Mouse (Mus musculus): ENCODE measurements around the gene Kif17. TPM values are rescaled to one million over a fixed set of nuclear protein-coding genes. Genes with fewer than 3 reads are reported as not detected.
A peak's percentile ranks its signal among the peaks of the same experiment; 100 is the strongest.

Kif17 gene
- total RNA-seq, 2 experiments from 2014 or later: 2.8 to 3.6 TPM

DNA sequence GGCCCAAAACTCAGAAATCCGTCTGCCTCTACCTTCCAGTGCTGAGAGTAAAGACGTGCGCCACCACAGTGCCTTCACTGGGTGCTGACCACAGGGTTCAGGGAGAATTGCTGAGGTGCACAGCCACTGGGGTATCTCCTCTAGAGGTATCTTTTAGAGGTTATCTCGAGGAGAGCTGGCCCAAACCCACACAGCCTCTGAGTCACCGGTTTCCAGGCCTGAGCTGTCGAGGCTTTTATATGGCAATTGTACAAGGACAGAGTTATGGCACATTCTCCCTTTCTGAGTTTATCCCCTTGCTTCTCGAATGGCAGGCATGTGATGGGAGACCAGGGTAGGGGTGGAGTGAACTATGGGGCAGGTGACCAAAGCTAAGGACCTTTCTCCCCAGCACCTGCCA is 8.4 kb downstream of the Kif17 start:
- DNase-seq (ENCODE audit: low spot score in 2 of 2): no peak

DNA sequence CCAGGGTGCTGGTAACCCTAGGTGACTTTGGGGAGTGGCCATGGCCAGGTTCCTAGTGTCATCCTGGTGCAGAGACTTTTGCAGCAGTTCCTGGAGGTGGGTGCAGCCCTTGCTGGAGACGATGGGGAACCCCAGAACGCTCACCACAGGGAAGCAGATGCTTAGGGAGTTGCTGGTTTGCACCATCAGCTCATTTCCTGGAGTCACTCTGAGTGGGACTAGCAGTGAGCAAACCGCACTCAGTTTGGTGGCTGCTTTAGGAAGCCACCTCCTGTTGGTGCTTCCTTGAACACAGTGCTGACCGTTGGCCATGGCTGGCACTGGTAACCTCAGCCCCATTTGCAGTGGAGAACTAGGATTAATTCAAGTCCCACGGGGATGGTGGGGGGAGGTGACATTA is 9.2 kb downstream of the Kif17 start:
- no peak for DNase-seq (ENCODE audit: low spot score in 2 of 2)

DNA sequence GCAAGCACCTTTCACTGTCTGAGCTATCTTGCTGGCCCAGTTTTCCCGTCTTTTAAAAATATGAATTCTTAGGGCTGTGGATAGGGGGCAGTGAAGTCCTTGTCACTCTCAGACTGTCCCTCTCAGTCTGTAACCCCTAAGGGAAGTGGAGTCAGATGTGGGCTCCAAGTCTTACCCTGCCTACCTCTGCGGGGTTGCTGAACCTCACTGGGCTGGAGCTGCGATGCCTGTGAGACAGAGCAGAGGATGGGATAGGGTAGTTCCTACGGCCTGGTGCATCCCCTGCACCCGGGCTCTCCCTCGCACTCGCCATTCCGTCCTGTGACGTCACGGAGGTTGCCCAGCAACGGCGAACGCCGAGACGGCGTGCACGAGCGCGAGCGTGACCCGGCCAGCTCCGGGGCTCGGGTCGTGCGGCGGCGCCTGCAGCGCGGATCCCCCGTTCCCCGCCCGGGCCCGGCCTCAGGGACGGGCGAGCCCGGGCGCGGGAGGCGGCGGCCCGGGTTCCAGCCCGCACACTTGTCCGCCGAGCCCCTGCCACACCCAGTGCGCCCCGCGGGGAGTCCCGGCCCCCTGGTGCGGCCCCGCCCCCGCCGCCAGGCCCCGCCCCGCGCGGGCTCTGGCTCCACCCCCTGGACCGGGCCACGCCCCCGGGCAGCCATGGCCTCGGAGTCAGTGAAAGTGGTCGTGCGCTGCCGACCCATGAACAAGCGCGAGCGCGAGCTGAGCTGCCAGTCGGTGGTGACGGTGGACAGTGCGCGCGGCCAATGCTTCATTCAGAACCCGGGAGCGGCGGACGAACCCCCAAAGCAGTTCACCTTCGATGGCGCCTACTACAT is 11.8 kb downstream of the Kif17 start:
- DNase-seq (ENCODE audit: low spot score in 2 of 2): peak; percentile 86 to 90

DNA sequence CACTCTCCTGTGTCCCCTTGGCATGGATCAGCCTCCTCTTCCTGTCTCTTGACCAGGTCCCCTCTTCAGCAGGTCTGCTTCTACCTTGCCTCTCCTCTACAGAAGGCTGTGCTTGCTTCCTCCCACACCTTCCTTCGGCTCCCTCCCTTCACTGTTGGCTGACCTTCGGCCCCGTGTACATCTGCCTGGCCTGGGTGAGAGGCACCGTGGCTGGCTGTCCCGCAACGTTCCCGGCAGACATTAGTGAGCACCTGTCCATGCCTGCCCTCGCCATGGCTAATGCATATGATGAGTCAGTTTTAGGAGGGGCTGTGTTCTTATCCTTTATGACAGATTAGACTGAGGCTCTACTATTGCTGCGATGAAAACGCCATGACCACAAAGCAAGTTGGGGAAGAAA is 17.6 kb downstream of the Kif17 start:
- no peak for DNase-seq (ENCODE audit: low spot score in 2 of 2)

DNA sequence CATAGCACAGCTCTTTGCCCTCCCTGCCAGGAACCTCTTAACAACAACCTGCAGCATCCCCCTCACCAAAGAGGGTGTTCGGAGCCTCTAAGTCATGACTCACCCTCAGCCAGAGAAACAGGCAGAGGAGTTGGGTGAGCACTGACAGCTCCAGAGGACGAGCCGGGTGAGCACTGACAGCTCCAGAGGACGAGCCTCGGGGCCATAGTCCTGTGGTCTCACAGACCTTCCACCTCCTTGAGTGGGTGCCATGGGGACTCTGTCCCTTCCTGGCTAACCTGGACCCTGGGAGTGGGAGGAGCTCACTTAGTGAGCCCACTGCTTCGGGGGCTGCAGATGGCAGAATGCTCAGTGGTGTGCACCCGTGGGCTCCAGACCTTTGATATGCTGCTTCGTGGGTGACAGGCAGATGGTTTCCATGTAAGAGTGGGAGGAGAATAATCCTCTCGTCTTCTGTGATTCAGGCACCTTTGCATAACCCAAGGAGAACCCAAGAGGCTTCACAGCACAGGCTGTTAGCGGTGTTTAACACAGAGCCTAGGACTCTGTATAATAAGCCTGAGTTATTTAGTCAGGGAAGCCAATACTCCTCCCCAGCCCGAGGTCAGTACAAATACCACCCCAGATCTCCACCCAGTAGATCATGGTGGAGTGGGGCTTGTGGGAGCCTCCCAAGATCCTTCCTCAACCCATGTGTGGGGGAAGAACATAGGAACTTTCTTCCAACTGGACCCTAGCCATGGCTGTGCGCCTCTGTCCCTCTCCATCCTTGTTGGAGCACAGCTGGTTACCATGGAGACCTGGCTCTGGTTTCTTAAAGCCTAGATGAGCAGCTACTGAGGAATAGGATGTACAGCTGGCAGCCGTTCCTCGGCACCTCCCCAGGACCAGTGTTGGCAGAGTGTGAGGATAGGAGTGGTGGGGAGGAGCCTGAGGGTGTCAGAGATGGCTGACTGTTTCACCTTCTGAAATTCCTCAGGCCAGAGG is 22.1 kb downstream of the Kif17 start:
- DNase-seq (ENCODE audit: low spot score in 2 of 2): no peak

DNA sequence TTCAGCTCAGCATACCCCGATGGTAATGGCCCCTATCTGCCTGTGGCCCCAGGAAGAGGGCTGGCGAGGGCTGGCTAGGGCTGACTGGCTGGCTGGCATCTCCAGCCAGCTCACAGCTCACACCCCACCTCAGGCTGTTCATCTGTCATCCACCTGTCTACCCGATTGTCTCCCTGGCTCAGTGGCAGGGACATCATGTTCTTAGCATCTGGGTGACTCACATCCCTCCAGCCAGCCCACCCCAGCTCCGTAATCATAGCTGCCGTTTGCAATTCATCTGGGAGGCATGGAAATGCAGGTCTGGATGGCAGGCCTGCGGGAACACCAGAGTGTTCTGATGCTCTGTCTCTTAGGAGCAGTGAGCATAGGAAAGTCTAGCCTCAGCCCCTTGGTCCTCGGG is 28.1 kb downstream of the Kif17 start:
- DNase-seq (ENCODE audit: low spot score in 2 of 2): no peak

DNA sequence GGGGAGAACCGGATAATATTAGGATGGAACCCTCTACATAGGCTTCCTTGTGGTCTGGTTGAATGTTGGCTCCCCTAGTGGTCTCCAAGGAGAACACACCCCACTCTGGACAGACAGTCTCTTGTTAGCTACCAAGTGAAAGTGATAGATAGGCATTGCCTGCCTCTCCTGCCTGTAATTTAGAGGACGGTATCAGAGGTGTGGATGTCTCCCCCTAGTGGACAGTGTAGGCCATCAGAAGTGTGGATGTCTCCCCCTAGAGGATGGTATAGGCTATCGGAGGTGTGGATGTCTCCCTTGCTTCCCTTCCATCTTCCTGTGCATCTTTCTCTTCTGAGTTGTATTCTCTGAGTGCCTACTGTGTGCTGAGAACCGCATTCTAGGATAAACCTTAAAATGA is 32.6 kb downstream of the Kif17 start:
- DNase-seq (ENCODE audit: low spot score in 2 of 2): peak in 1 of 2 experiments; percentile 45

DNA sequence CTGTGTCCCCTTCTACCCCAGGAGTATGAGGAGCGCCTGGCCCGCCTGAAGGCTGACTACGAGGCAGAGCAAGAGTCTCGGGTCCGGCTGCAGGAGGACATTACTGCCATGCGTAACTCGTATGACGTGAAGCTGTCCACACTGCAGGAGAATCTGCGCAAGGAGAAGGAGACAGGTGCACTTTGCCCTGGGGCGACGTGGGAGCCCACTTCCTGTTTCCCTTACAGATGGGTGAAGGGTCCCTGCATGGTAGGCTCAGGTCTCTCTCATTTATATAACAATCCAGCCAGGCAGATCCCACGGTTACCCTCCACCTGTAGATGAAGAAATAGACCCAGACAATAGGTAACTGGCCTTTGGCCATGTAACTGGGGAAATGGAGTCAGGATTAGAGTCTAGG is 36.2 kb downstream of the Kif17 start:
- DNase-seq (ENCODE audit: low spot score in 2 of 2): no peak

DNA sequence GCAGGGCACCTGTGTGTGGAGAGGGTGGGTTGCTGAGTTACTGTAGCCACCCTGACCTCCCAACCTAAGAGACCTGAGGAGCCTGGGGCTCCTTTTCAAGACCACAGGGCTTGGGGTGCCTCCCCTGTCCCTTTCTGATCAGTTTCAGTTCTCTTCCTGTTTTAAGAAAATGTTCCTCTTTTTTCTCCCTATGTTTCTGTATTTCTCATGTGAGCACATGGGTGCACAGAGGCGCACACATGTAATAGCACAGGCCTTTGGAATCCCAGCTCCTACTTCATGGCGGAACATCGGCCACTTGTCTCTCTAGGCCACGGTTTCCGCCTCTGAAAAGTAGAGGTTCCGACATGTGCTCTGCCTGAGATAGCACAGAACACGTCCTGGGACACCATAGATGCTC is 38.5 kb downstream of the Kif17 start:
- DNase-seq (ENCODE audit: low spot score in 2 of 2): no peak

DNA sequence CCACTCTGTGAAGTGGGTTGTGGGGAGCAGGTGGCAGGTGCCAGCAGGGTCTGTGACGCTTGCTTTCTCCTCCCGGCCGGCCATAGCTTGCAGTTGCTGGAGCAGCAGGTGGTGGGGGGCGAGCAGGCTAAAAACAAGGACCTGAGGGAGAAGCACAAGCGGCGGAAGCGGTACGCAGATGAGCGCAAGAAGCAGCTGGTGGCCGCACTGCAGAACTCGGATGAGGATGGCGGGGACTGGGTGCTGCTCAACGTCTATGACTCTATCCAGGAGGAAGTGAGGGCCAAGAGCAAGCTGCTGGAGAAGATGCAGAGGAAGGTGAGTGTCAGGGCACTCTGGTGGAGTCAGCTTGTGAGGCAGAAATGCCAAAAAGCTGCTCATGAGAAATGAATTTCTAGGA is 41.8 kb downstream of the Kif17 start:
- no peak for DNase-seq (ENCODE audit: low spot score in 2 of 2)

DNA sequence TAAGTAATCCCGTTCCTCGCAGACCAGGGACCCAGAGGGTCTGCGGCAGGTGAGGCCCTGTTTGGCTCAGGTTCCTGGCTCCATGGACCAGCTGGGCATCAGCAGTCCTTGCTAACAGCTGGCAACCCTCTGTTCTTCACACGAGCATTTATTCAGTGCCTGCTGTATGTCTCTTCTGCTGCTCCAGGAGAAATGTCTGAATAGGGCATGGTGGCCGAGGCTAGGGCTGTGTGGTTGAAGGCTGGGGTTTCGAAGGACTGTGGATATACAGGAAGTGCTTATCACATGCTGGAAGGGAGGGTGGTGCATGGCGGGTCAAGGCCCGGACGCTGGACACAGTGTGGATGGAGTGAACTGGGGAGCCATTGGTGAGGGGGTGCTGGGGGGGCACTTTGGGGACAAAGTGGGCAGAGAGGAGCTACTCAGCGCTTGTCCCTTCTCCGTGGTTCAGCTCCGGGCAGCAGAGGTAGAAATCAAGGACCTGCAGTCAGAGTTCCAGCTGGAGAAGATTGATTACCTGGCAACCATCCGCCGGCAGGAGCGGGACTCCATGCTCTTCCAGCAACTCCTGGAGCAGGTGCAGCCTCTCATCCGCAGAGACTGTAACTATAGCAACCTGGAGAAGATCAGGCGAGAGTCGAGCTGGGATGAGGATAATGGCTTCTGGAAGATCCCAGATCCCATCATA is 43.2 kb downstream of the Kif17 start:
- no peak for DNase-seq (ENCODE audit: low spot score in 2 of 2)

DNA sequence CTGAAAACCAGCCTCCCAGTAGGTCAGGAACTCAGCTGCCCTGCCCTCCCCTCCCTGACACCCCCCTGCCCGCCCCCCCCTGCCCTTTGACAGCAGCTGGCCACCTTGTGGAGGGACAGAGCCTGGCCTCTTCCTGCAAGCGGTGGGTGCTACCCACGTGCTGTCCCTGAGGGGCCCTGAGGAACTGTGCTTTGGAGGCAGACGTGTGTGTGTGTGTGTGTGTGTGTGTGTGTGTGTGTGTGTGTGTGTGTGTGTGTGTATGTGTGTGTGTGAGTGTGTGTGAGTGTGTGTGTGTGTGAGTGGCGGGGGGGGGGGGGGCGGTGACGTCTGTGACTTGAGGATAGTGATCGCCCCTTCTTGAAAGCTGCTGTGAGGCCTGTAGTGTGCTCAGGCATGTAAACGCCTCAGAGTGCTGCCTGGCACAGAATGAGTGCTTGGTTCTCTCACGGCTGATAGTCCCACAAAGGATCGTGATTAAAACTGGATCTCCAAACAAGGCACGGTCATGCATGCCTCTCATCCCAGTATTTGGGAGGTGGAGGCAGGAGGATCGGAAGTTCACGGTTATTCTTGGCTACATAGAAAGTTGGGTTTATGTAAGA is 43.8 kb downstream of the Kif17 start:
- no peak for DNase-seq (ENCODE audit: low spot score in 2 of 2)

DNA sequence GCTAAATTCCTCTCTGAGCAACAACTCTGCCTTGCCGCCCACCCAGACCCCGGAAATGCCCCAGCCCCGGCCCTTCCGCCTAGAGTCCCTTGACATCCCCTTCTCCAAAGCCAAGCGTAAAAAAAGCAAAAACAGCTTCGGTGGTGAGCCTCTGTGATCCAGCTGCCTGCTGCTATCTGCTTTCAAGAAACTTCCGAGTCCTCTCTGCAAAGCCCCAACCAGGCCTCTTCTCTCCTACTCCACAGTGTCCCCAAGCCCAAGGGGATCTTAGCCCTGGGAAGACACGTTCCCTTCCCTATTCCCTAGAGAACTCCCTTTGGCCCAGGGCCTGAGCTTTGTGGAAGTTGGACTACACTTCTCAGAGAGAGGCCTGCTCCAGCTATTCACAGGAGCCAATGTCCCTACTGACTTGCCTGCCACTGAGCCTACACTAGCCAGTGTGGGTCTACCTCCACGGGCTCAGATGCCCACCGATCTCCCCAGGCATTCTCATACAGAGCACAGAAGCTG is 51.1 kb downstream of the Kif17 start:
- no peak for DNase-seq (ENCODE audit: low spot score in 2 of 2)

DNA sequence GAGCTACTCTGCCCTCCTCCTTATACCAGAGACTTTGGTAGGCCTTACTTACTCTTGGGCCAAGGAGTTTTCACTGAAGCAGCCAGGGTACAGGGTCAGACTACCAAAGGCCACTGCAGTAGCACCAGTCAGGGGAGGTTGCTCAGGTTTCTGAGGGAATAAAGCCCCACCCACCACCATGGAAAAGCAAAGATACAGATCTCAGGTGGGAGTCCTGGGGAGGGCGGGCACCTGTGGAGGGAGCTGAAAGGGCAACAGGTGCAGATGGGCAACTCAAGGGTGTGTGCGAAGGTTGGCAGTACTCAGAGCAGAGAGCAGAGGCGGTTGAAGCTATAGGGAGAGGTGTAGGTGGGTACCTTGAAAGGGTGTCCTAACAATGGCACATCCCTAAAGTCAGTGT is 52.8 kb downstream of the Kif17 start:
- no peak for DNase-seq (ENCODE audit: low spot score in 2 of 2)

DNA sequence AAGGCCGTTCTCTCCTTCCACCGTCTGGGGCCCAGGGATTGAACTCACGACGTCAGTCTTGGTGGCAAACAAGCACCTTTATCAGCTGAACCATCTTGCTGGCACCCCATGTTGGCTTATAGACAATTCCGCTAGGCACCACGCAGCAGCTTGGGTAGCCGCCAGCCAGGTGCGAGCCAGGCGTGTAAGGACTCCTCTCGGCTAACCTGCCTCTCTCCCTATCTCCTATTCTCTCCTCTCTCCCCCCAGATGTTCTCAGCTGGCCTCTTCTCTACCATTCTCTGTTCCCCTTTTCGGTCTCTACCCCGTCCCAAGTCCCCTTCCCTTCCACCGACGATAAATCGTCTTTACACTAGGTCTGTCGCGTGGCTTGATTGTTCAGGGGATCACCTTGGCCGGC is 53.5 kb downstream of the Kif17 start:
- DNase-seq (ENCODE audit: low spot score in 2 of 2): no peak

DNA sequence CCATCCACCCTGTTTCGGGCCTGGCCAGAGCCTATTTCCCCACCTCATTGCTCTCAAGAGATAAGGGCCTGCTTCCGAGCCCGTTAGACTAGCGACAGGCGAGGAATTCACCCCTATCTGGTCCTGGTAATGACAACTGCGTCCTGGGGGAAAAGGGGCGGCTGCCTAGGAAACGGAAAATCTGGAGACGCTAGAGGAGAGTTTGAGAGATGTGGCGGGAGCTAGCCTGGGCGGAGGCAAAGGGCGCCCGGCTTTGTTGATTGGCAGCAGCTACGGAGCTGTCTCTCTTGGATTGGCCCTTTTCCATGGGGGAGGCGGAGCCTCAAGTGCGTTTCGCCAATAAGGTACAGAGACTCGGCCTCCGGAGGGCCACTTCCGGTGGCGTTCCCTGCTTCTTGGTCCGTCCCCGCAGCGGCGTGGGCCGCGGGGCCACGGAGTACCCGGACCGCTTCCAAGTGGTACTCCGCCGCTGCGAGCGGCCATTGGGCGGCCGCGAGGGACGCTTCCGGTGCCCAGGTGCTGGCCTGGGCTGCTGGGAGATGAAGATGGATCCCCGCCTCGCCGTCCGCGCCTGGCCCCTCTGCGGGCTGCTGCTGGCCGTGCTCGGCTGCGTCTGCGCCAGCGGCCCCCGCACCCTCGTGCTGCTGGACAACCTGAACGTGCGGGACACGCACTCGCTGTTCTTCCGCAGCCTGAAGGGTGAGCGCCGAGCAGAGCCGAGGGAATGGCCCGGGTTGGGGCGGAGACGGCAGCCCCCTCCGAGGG is 54.3 kb downstream of the Kif17 start, which contains the start of gene Ddost:
Gene Ddost (plus strand): TSS at position 391 of the 765 bp plus-strand sequence.
- DNase-seq (ENCODE audit: low spot score in 2 of 2): peak; percentile 89 to 92

DNA sequence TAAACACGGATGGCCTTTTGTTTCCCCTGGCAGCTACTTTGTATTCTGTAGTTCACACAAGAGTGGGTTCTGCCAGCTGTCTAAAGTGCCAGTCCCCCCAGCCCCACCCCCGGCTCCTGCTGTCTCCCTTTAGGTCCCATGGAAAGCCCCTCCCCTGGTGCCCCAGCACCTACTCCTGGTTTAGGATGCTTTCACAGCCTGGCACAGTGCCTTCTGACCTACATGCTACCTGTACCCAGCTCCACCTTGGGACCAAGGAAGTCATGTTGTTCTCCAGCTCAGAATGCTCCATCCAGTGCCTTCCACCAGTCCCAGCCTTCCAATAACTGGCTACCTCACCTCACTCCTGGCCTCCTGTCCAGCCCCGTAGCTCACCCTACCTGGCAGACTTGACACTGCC is 56.8 kb downstream of the Kif17 start:
- DNase-seq (ENCODE audit: low spot score in 2 of 2): no peak

DNA sequence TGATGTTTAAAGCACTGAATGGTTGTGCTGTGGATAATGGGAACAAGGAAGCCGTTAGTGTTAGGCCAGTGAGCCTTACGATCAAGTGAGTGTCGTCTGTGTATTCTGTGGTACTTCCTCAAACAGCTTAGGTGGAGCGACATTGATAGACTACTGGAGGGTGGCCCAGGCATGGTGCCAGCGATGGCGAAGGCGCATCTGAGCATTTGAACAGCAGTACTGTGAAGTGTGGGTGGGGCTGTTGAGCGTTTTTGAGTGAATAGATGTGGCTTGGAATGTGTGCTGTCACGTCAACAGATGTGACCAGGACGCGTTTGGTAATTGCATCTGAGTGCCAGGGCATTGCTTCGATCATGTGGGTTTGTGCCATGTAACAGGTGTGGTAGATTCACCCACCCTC is 57.5 kb downstream of the Kif17 start:
- DNase-seq (ENCODE audit: low spot score in 2 of 2): no peak

DNA sequence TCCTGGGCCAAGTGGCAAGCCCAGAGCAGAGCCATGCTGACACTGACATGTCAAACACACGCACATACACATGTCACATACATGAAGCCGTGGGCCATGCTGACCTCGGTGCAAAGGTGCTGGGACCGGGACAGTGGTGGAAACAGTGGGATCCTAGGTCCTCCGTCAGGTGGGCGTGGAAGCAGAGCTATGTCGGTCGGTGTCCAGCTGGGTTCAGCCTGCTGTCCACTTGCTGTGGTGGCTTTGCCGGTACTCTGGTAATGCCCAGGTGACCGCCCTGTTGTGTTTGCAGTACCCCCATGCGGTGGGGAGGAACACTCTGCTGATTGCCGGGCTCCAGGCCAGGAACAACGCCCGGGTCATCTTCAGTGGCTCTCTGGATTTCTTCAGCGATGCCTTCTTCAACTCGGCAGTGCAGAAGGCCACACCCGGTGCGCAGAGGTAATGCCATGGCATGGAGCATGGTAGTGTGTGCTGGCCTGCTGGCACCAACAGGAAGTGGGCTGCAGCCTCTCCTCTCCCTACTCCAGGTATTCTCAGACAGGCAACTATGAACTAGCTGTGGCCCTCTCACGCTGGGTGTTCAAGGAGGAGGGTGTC is 60.2 kb downstream of the Kif17 start:
- no peak for DNase-seq (ENCODE audit: low spot score in 2 of 2)

DNA sequence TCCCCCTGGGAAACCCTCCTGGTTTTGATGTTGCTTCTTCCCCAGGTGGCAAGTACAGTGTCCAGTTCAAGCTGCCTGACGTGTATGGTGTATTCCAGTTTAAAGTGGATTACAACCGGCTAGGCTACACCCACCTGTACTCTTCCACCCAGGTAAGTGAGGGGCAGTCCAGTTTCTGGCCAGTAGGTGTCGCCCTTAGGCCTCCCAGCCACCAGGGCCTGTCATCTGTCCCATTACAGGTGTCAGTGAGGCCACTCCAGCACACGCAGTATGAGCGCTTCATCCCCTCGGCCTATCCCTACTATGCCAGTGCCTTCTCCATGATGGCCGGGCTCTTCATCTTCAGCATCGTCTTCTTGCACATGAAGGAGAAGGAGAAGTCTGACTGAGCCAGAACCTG is 61.4 kb downstream of the Kif17 start:
- DNase-seq (ENCODE audit: low spot score in 2 of 2): peak in 1 of 2 experiments; percentile 39

All from adrenal gland, adult 18-20 months (tissue).